In the genomic region with DNA sequence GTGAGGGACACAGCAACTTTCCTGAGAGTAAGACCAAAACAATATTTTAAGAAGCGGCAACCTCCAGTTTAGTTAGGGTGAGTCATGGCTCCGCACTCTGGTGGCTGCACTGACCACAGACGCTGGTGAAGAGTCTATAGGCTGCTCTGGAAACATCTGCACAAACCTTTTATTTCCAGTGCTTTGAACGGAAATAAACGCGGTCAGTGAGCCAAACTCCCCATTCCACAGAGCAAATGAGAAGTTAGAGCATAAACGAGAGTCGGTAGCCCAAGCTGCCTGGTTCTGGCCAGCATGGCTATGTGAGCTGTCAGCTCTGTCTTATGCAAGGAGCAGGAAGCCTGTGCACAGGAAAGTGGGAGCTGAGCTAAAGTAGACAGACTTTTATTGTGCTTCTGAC, we compare ENCODE assay signal across 9 mouse cellular contexts. TPM values are rescaled to one million over a fixed set of nuclear protein-coding genes. Genes with fewer than 3 reads are reported as not detected.
DNase-seq lines count a peak whose midpoint lies in the region; ATAC-seq and TF ChIP-seq lines count a peak whose summit lies in the region.
"Had no signal": no experiment of that assay in that cellular context is flagged by ENCODE, and none has a peak within 500 bp of the region (broad histone marks: within the 10 kb centered on the region; RNA-seq: fewer than 3 reads in every experiment).

No protein-coding gene starts in this region.

- ATAC-seq in limb, embryonic 12.5 days (ENCODE audit: insufficient number of reproducible peaks, insufficient read depth, low FRiP score, low TSS enrichment, low read depth) = no peak
- ATAC-seq in heart, embryonic 11.5 days (replicated peaks; ENCODE audit: insufficient number of reproducible peaks, low FRiP score, low TSS enrichment) = no peak
- peak; percentile 26; the same call in 1 of the 2 replicates for ATAC-seq in limb, embryonic 14.5 days (ENCODE audit: low FRiP score, low read depth)
- ATAC-seq in stomach, postnatal 0 days (ENCODE audit: low FRiP score, low TSS enrichment) = no peak

- no peak overlapping the region for H3K4me3 ChIP-seq in limb, embryonic 12.5 days (replicated peaks)
- H3K4me3 ChIP-seq in limb, embryonic 10.5 days = no peak overlapping the region
- H3K4me3 ChIP-seq in heart, embryonic 11.5 days (ENCODE audit: low read depth, low read length) = no peak overlapping the region
- H3K4me3 ChIP-seq in limb, embryonic 14.5 days (replicated peaks; ENCODE audit: low read length) = no peak overlapping the region
- H3K4me3 ChIP-seq in stomach, postnatal 0 days (ENCODE audit: low read depth, low read length) = no peak overlapping the region
- no peak overlapping the region for H3K4me3 ChIP-seq in cerebellum, adult 2 months (replicated peaks; ENCODE audit: insufficient read depth, low read depth, low read length)

- no peak for DNase-seq in limb, embryonic 10.5 days (ENCODE audit: low spot score)
- DNase-seq in limb, embryonic 14.5 days (ENCODE audit: low spot score) = no peak
- DNase-seq in stomach, postnatal 0 days (ENCODE audit: low spot score) = no peak
- no peak for DNase-seq in neural tube, embryonic 10.5 days (ENCODE audit: extremely low spot score, low spot score)
- DNase-seq in cerebellum, adult 2 months = no peak
- no peak for DNase-seq in lung, postnatal 36 days
- DNase-seq: cerebellum, postnatal 36 days had no signal

- no peaks in the 10 kb centered on the region for H3K27me3 ChIP-seq in limb, embryonic 12.5 days
- no peaks in the 10 kb centered on the region for H3K27me3 ChIP-seq in limb, embryonic 10.5 days (ENCODE audit: low read depth, poor library complexity, severe bottlenecking)
- no peaks in the 10 kb centered on the region for H3K27me3 ChIP-seq in heart, embryonic 11.5 days (ENCODE audit: control insufficient read depth, insufficient read depth, low read length)
- no peaks in the 10 kb centered on the region for H3K27me3 ChIP-seq in limb, embryonic 14.5 days (ENCODE audit: control insufficient read depth, insufficient read depth, low read length)
- no peaks in the 10 kb centered on the region for H3K27me3 ChIP-seq in stomach, postnatal 0 days (ENCODE audit: control insufficient read depth, insufficient read depth, low read length)
- no peaks in the 10 kb centered on the region for H3K27me3 ChIP-seq in cerebellum, adult 2 months (ENCODE audit: control insufficient read depth, insufficient read depth, low read length)

- WGBS in limb, embryonic 12.5 days = 44% methylated on average over 8 of the region's 8 CpGs
- 64% methylated on average over 8 of the region's 8 CpGs for WGBS in limb, embryonic 10.5 days
- WGBS in heart, embryonic 11.5 days (ENCODE audit: insufficient replicate concordance) = 39% methylated on average over 8 of the region's 8 CpGs
- 33% methylated on average over 8 of the region's 8 CpGs for WGBS in limb, embryonic 14.5 days
- WGBS in stomach, postnatal 0 days = 26% methylated on average over 8 of the region's 8 CpGs
- 40% methylated on average over 8 of the region's 8 CpGs for WGBS in cerebellum, adult 2 months

- no peaks in the 10 kb centered on the region for H3K9me3 ChIP-seq in limb, embryonic 12.5 days
- H3K9me3 ChIP-seq in limb, embryonic 10.5 days (replicated peaks) = no peaks in the 10 kb centered on the region
- H3K9me3 ChIP-seq in heart, embryonic 11.5 days (replicated peaks; ENCODE audit: control insufficient read depth, low read length) = no peaks in the 10 kb centered on the region
- H3K9me3 ChIP-seq in limb, embryonic 14.5 days (ENCODE audit: control insufficient read depth, low read length) = no peaks in the 10 kb centered on the region
- H3K9me3 ChIP-seq in stomach, postnatal 0 days (ENCODE audit: control insufficient read depth, low read length) = no peaks in the 10 kb centered on the region

- H3K36me3 ChIP-seq in limb, embryonic 12.5 days = no peaks in the 10 kb centered on the region
- no peaks in the 10 kb centered on the region for H3K36me3 ChIP-seq in limb, embryonic 10.5 days
- H3K36me3 ChIP-seq in heart, embryonic 11.5 days (ENCODE audit: control insufficient read depth, insufficient read depth, low read length) = no peaks in the 10 kb centered on the region
- no peaks in the 10 kb centered on the region for H3K36me3 ChIP-seq in limb, embryonic 14.5 days (ENCODE audit: control insufficient read depth, insufficient read depth, low read length)
- H3K36me3 ChIP-seq in stomach, postnatal 0 days (ENCODE audit: control insufficient read depth, insufficient read depth, low read length) = no peaks in the 10 kb centered on the region

- no peak overlapping the region for H3K9ac ChIP-seq in limb, embryonic 12.5 days (replicated peaks)
- H3K9ac ChIP-seq in heart, embryonic 11.5 days (ENCODE audit: low read depth, low read length) = no peak overlapping the region
- H3K9ac ChIP-seq in limb, embryonic 14.5 days (ENCODE audit: low read depth, low read length, severe bottlenecking) = no peak overlapping the region
- H3K9ac ChIP-seq in stomach, postnatal 0 days (ENCODE audit: low read length) = no peak overlapping the region; the same call in 1 of the 2 replicates

- no peak for TF ChIP-seq CTCF in stomach, postnatal 0 days (IDR thresholded peaks at IDR 0.05; ENCODE audit: low read depth)
- TF ChIP-seq CTCF in cerebellum, adult 2 months (IDR thresholded peaks at IDR 0.05; ENCODE audit: borderline replicate concordance, insufficient read depth, low read depth, low read length) = no peak

- no peak for TF ChIP-seq EP300 in stomach, postnatal 0 days (optimal IDR thresholded peaks at IDR 0.05)

- TF ChIP-seq POLR2A in limb, embryonic 14.5 days (IDR thresholded peaks at IDR 0.05; ENCODE audit: borderline replicate concordance, extremely low read depth, insufficient read depth, insufficient read length) = no peak
- TF ChIP-seq POLR2A in cerebellum, adult 2 months (IDR thresholded peaks at IDR 0.05; ENCODE audit: borderline replicate concordance, insufficient read depth, low read length) = no peak

- H3K27ac ChIP-seq in limb, embryonic 12.5 days = no peak overlapping the region
- no peak overlapping the region for H3K27ac ChIP-seq in limb, embryonic 10.5 days
- no peak overlapping the region for H3K27ac ChIP-seq in heart, embryonic 11.5 days (ENCODE audit: low read depth, low read length)
- no peak overlapping the region for H3K27ac ChIP-seq in limb, embryonic 14.5 days (replicated peaks; ENCODE audit: low read depth, low read length)
- H3K27ac ChIP-seq in stomach, postnatal 0 days (replicated peaks) = no peak overlapping the region
- H3K27ac ChIP-seq in cerebellum, adult 2 months (ENCODE audit: insufficient read depth, low read length) = no peak overlapping the region

- peaks cover 9% of the 10 kb centered on the region for H3K4me1 ChIP-seq in limb, embryonic 12.5 days (replicated peaks)
- H3K4me1 ChIP-seq in limb, embryonic 10.5 days = peaks cover 8% of the 10 kb centered on the region; the same call in 1 of the 2 replicates
- peaks cover 13% of the 10 kb centered on the region for H3K4me1 ChIP-seq in heart, embryonic 11.5 days (ENCODE audit: control insufficient read depth, insufficient read depth, low read length)
- peaks cover 7% of the 10 kb centered on the region; the same call in 1 of the 2 replicates for H3K4me1 ChIP-seq in limb, embryonic 14.5 days (ENCODE audit: control insufficient read depth, insufficient read depth, low read length)
- H3K4me1 ChIP-seq in stomach, postnatal 0 days (replicated peaks; ENCODE audit: control insufficient read depth, insufficient read depth) = 0 out of 2 replicates have a peak, but pooled peaks cover 3% of the 10 kb centered on the region
- no peaks in the 10 kb centered on the region for H3K4me1 ChIP-seq in cerebellum, adult 2 months (ENCODE audit: control insufficient read depth, insufficient read depth, low read length)

- H3K4me2 ChIP-seq in limb, embryonic 12.5 days = peak overlapping the region; percentile 29
- peak overlapping the region; percentile 35 for H3K4me2 ChIP-seq in heart, embryonic 11.5 days
- peak overlapping the region; percentile 24 for H3K4me2 ChIP-seq in limb, embryonic 14.5 days (replicated peaks; ENCODE audit: low read depth, low read length, severe bottlenecking)
- H3K4me2 ChIP-seq in stomach, postnatal 0 days (replicated peaks; ENCODE audit: low read depth) = peak overlapping the region; percentile 11; the same call in 1 of the 2 replicates

RNA-seq across cellular contexts. Expression of gene Lifr, which starts 1.9 kb away (rescaled TPM):
- polyA plus RNA-seq in limb, embryonic 12.5 days (2016; fragmentation: Nextera tagmentation; extraction: Ambion mirVana) = 15.8 and 18.4 TPM in 2 replicates
- polyA plus RNA-seq in limb, embryonic 10.5 days (2016; fragmentation: Nextera tagmentation; extraction: Ambion mirVana) = 12.0 and 12.1 TPM in 2 replicates
- polyA plus RNA-seq in heart, embryonic 11.5 days (2014; fragmentation: Nextera tagmentation; extraction: Ambion mirVana) = 22.1 and 31.4 TPM in 2 replicates
- polyA plus RNA-seq in limb, embryonic 14.5 days (2012; rRNA removed) = 8.9 and 15.7 TPM in 2 replicates
- polyA plus RNA-seq in limb, embryonic 14.5 days (2014; fragmentation: Nextera tagmentation; extraction: Ambion mirVana) = 25.2 and 26.7 TPM in 2 replicates
- polyA plus RNA-seq in stomach, postnatal 0 days (2015; fragmentation: Nextera tagmentation; extraction: Ambion mirVana) = 15.4 and 15.6 TPM in 2 replicates
- 18.7 and 19.9 TPM in 2 replicates for polyA plus RNA-seq in cerebellum, adult 2 months (2012; rRNA removed)
